Mouse (Mus musculus): Measurements from ENCODE around the gene Atxn2l. TPM values are rescaled to one million over a fixed set of nuclear protein-coding genes. Genes with fewer than 3 reads are reported as not detected.
A peak's percentile ranks its signal among the peaks of the same experiment; 100 is the strongest.
"Not testable (repeated sequence)": the region's sequence is repeated elsewhere in the genome, so short reads cannot be mapped to it uniquely, and the experiment has no call there.

Gene Atxn2l
- total RNA-seq, 4 experiments from 2014 or later: 113 to 133 (median 125) TPM

GRCm38 (mm10) chr7:126491973-126492372 lies 11.3 kb downstream of the Atxn2l start:
- no peak for DNase-seq (ENCODE audit: low spot score in 2 of 2)

- DNase-seq (ENCODE audit: low spot score in 2 of 2): no peak
Measured at GRCm38 (mm10) chr7:126491005-126491404, 12.2 kb downstream of the Atxn2l start.

DNA sequence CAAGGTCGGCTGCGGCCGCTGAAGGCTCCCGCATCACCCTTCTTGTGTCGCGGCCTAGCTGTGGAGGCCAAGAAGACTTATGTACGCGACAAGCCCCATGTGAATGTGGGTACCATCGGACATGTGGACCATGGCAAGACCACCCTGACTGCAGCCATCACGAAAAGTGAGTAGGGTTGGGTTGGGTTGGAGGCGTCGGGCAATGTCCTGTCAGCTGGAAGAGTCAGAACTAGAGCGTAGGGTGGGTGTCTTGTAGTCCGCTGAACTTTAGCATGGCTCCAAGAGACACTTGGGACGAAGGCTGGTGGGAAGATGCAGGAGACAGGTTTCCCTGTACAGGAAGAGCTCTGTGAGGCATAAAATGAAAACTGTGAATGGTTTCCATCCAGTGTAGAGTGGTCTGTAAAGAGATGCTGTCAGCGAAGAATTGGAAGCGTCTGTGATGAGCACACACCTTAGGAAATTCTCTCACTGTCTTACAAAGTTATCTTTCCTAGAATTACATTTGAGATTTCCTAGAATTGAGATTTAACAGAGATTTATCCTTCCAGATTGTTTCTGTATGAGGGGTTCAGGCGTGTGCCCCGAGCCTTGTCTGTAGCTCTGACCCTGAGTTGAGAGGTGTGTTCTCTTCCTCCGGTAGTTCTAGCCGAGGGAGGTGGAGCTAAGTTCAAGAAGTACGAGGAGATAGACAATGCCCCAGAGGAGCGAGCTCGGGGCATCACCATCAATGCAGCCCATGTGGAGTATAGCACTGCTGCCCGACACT lies 15.4 kb downstream of the Atxn2l start:
- DNase-seq (ENCODE audit: low spot score in 2 of 2): not testable (repeated sequence)

- DNase-seq (ENCODE audit: low spot score in 2 of 2): peak; percentile 97 to 98
Measured at GRCm38 (mm10) chr7:126487052-126487483, 16.2 kb downstream of the Atxn2l start, which contains the start of gene Tufm. Gene Tufm (plus strand): TSS chr7:126487361.

DNA sequence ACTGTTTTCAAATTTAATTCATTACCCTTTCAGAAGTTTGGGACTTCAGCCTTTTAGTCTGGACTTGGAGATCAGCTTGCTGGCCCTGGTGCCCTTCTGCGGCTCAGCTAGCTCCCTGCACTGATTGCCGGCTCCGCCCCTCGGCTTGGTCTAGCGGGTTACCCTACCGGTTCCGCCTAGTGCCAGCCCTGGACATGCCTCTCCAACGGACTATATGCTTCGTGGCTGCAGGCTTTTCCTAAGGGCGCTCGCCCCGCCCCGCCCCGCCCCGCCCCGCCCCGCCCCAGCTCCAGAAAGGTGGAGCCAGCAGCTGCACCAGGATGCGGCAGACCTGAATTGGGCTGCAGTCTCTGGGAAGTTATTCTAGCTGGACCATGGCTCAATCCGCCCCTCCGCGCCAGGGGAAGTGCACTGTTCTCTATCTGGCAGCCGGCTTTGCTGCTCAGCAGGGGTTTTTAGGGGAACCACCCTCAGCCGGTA lies 20.8 kb downstream of the Atxn2l start:
- peak in 1 of 2 experiments; percentile 53 for DNase-seq (ENCODE audit: low spot score in 2 of 2)

GRCm38 (mm10) chr7:126481699-126482098 lies 21.5 kb downstream of the Atxn2l start:
- DNase-seq (ENCODE audit: low spot score in 2 of 2): no peak

DNA sequence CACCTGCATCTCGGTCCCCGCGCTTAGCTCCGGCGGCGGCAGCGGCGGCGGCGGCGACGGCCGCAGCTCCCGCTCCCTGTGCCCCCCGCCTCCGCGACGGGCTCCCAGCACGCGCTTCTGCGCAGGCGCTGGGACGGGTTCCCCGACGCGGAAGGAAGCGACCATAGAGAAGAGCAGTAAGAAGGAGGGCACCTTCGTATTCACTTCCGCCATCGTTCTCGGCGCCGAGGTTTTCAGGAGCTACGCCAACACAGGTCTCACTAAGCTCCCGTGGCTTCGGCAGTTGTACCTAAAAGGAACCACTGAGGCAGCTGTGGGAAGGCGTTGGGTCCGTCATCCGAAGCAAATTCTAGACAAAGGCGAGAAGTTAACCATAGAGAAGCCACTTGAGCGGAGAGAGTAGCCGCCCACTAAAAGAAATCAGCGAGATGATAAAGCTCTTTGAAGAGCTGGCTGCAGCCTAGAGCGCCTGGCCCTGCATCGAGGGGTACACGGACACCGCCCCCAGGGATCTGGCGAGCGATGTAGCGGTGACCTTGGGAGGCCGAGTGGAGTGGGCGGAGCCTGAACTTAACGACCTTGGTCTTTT lies 28.1 kb downstream of the Atxn2l start, which contains the start of gene Sh2b1:
TSS of gene Sh2b1 (minus strand) at position 432 of the 589 bp plus-strand sequence.
- peak; percentile 86 to 87 for DNase-seq (ENCODE audit: low spot score in 2 of 2)

DNA sequence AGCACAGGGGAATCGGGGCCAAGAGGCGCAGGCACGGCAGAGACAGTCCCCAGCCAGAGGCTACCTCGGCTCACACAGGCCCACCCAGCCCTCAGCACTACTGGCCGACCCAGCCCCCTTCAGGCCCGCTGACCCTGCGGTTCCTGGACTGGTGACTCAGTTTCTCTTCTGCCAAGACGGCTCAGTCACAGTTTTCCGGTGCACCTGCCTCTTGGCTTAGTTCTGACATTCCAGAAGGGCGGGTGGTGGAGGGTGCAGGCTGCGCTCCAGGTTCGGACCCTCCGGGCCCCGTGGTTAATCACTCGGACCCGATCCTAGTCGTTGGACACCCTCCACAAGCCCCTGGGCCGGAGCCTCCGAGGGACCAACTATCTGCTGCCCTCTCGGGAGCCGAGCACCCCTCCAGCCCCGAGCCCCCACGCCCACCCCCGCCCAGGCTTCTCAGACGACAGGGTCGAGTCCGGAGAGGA lies 28.7 kb downstream of the Atxn2l start:
- DNase-seq (ENCODE audit: low spot score in 2 of 2): peak in 1 of 2 experiments; percentile 24

- no peak for DNase-seq (ENCODE audit: low spot score in 2 of 2)
Measured at GRCm38 (mm10) chr7:126473470-126474086, 29.7 kb downstream of the Atxn2l start.

GRCm38 (mm10) chr7:126472713-126473112 lies 30.5 kb downstream of the Atxn2l start:
- no peak for DNase-seq (ENCODE audit: low spot score in 2 of 2)

- DNase-seq (ENCODE audit: low spot score in 2 of 2): no peak
Measured at GRCm38 (mm10) chr7:126472306-126472705, 30.9 kb downstream of the Atxn2l start.

DNA sequence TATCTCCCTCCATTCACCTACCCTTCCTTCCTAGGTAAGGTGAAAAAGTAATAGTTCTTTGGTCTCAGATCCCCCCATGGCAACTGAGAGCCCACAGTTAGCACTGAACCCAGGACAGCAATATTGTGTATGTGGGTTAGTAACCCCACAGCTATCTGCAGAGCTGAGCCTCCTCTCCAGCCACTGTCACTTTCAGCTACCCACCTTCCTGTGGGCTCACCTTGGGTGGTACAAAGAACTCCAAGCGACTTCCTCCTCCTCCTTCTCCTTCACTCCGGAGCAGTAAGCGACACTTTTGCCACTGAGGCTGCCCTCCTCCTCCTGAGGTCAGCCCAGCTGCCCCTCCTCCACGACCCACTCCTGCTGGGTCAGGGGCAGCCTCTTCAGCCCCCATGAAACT lies 31.4 kb downstream of the Atxn2l start:
- no peak for DNase-seq (ENCODE audit: low spot score in 2 of 2)

- no peak for DNase-seq (ENCODE audit: low spot score in 2 of 2)
Measured at GRCm38 (mm10) chr7:126471361-126471760, 31.9 kb downstream of the Atxn2l start.

GRCm38 (mm10) chr7:126470077-126470476 lies 33.2 kb downstream of the Atxn2l start:
- no peak for DNase-seq (ENCODE audit: low spot score in 2 of 2)

DNA sequence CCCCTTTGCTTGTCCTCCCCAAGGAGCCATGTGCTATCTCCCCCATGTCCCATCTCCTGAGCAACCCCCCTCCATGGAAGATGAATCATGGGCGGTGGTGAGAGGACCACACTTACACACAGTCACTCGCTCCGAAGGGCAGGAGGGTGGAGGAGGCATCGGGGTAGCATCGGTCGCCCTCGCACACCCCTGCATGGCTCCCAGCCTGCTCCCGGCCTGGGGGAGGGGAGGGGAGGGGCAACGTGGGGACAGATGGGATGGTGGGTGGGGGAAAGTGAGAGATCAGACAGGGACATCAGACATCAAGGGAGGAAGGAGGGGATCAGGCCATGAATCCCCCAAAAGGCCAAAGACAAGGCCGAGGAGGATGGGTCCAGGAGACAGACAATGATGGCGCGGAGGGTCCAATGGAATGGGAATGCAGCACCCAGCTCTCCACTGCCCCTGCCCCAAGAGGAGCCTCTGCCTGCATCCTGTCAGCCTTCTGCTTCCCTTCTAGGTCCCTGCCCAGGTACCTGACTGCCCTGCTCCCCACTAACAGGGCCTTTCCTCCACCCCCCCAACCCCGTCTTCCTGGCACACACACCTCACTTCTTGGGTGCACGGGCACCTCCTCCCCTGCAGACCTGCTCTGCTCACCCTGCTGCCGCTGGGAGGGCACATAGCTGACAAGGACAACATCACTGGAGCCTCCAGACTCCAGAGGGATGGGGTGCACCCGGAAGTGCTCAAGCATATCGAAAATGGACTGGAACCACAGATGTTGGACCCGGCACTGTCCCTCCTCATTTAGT lies 35.2 kb downstream of the Atxn2l start:
- no peak for DNase-seq (ENCODE audit: low spot score in 2 of 2)

GRCm38 (mm10) chr7:126467271-126467670 lies 36.0 kb downstream of the Atxn2l start:
- no peak for DNase-seq (ENCODE audit: low spot score in 2 of 2)

DNA sequence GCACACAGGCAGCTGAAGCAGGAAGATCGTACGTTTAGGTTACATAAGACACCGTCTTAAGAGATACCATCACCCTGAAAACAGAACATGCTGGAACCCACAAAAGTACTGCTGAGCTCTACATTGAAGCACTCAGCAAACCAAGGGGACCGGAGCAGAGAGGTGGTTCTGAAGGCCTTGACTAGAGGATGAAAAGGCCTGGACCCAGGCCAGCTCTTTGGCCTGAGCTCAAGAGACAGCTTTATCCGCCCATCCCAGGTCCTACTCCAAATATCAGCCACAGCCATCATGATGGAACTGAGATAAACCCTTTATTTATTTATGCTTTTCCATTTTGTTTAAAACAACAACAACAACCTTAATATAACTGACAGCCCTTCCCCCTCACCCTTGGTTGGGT lies 36.5 kb downstream of the Atxn2l start:
- no peak for DNase-seq (ENCODE audit: low spot score in 2 of 2)

- no peak for DNase-seq (ENCODE audit: low spot score in 2 of 2)
Measured at GRCm38 (mm10) chr7:126466116-126466515, 37.1 kb downstream of the Atxn2l start.

DNA sequence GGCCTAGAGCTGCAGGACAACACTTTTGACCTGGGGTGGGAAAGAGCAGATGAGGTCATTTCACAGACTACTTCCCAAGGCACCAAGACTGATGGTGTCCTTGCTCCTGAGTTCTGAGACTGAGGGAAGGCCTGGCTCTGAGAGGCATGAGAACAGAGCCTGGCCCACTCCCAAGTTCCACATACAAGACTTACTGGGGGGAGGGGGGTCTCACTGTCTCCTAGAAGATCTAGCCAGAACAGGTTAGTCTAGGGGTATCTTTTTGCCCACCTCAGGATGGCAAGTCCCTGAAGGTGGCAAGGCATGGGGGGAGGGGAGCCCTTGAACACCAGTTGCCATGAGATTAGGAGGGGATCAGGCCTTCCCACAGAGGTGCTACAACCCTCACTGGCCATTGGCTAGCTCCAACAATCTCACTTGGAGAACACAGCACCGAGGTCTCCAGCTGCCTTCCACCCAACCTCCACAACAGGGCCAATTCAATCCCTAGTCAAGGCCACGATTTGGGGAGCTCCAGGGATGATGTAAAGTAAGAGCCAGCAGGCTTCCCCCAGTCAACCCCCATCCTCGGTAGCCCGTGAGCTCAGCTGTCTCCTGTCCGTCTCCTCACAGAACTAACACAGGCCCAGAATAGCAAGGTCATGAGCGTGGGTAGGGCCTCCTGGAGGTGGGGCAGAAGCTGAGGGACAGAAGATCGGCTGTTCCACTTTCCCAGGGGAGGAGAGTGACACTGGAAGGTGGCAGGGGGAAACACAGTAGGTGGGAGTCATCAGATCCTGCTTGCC lies 37.8 kb downstream of the Atxn2l start:
- no peak for DNase-seq (ENCODE audit: low spot score in 2 of 2)

DNA sequence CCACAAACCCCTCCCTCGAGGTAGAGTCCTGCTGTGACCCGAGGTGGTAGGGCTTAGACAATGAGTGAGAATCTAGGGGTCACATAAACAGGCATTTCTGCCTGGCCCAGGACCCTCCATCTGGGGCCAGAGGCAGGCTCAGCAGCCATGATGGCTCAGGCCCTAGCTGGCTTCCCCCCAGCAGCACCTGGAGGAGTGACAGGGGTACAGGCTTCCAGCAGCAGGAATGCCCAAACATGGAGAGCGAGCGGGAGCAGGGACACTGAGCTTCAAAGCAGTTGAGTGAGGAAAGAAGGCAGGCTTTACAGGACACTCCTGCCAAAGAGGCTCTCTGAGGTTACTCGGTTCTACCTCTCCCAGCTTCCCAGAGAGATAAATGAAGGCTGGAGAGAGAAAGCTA lies 38.4 kb downstream of the Atxn2l start:
- DNase-seq (ENCODE audit: low spot score in 2 of 2): no peak
